Comparison of ENCODE assay signal across 14 mouse cellular contexts in the genomic region with DNA sequence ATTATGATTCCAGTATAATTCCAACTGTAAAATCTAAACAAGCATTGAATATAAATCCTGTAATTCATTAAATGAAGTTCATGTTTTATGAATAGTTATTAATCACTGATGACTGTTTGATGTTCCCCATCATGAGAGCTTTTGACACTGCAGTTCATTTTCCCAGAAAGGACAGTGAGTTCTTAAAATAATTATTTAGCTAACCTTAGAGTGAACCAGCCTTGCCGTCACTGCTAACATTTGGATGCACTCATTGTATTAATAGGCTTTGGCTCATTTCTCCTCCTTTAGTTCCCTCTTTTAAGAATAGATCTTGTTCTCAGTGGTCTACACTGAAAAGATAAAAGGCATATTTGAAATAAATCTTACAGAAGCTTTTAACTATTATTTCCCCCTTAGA.
"Had no signal": no experiment of that assay in that cellular context is flagged by ENCODE, and none has a peak within 500 bp of the region (broad histone marks: within the 10 kb centered on the region; RNA-seq: fewer than 3 reads in every experiment).

No protein-coding gene starts in this region.

- H3K4me2 ChIP-seq: limb, embryonic 12.5 days; limb, embryonic 15.5 days; liver, embryonic 11.5 days; lung, embryonic 14.5 days; midbrain, embryonic 13.5 days had no signal

- H3K27me3 ChIP-seq: limb, embryonic 12.5 days; limb, embryonic 15.5 days; midbrain, embryonic 13.5 days had no signal

- H3K36me3 ChIP-seq: limb, embryonic 12.5 days; limb, embryonic 15.5 days; midbrain, embryonic 13.5 days had no signal

- ATAC-seq: inflammation-experienced regulatory T-cells, adult 6 months; intestine, embryonic 16.5 days; liver, postnatal 0 days; lung, postnatal 0 days; midbrain, embryonic 13.5 days had no signal

- H3K9me3 ChIP-seq: limb, embryonic 12.5 days; limb, embryonic 15.5 days; midbrain, embryonic 13.5 days had no signal

- H3K4me3 ChIP-seq: limb, embryonic 12.5 days; limb, embryonic 15.5 days; midbrain, embryonic 13.5 days had no signal

- H3K9ac ChIP-seq: limb, embryonic 12.5 days; limb, embryonic 15.5 days; liver, embryonic 14.5 days; liver, postnatal 0 days; lung, embryonic 14.5 days; midbrain, embryonic 13.5 days had no signal

- H3K4me1 ChIP-seq: limb, embryonic 12.5 days; limb, embryonic 15.5 days; midbrain, embryonic 13.5 days had no signal

- H3K27ac ChIP-seq: limb, embryonic 12.5 days; limb, embryonic 15.5 days; liver, embryonic 14.5 days; macrophage; midbrain, embryonic 13.5 days had no signal

- DNase-seq: left cerebral cortex, postnatal 4 days; liver, postnatal 0 days; lung, embryonic 14.5 days; thymus, adult 18-20 months; thymus, postnatal 36 days had no signal
